Mouse (Mus musculus) stomach, postnatal 0 days (tissue): ENCODE data around the gene Slc4a1.

ENCODE experiments used
- CTCF ChIP-seq: IDR thresholded peaks from 2 replicates; pipeline ENCODE4 v1.5.1; 2016; ENCODE audit warnings: antibody characterized with exemption, low read depth, mild to moderate bottlenecking, moderate library complexity
- EP300 ChIP-seq: optimal IDR thresholded peaks from 2 replicates; pipeline ENCODE3; 2016; ENCODE audit warnings: antibody characterized with exemption

DNA sequence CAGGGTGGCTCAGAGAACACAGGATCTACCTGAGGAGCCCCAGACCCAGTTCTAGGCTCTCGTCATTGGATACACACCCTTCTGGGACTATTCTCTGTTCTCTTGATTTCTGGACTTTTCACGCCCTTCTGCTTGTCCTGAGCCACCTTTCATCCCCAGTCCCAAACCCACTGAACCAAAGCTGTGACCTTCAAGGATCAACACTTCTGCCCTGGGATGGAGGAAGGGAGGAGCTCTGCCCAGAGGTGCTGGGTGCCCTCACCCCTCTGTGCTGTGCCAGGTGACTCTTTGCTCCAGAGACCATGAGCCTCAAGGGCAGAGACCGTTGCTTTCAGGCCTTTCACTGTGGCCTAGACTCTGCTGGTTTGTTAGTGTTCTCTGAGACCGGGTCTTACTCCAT, 3.3 kb upstream of the Slc4a1 start:
- no peak for TF ChIP-seq CTCF
- TF ChIP-seq EP300 = no peak
